Mouse (Mus musculus) frontal cortex, adult (tissue): ENCODE measurements around the gene Ltbp1.
"Not testable (repeated sequence)": the region's sequence is repeated elsewhere in the genome, so short reads cannot be mapped to it uniquely, and the experiment has no call there.

Experiments
- ATAC-seq: cut with Nextera tagmentation; 2 replicates; pipeline ENCODE4 v1.9.2; 2017; ENCODE audit warnings: mild to moderate bottlenecking, moderate library complexity, mixed read lengths; ENCODE audit not compliant: low TSS enrichment

Gene Ltbp1

DNA sequence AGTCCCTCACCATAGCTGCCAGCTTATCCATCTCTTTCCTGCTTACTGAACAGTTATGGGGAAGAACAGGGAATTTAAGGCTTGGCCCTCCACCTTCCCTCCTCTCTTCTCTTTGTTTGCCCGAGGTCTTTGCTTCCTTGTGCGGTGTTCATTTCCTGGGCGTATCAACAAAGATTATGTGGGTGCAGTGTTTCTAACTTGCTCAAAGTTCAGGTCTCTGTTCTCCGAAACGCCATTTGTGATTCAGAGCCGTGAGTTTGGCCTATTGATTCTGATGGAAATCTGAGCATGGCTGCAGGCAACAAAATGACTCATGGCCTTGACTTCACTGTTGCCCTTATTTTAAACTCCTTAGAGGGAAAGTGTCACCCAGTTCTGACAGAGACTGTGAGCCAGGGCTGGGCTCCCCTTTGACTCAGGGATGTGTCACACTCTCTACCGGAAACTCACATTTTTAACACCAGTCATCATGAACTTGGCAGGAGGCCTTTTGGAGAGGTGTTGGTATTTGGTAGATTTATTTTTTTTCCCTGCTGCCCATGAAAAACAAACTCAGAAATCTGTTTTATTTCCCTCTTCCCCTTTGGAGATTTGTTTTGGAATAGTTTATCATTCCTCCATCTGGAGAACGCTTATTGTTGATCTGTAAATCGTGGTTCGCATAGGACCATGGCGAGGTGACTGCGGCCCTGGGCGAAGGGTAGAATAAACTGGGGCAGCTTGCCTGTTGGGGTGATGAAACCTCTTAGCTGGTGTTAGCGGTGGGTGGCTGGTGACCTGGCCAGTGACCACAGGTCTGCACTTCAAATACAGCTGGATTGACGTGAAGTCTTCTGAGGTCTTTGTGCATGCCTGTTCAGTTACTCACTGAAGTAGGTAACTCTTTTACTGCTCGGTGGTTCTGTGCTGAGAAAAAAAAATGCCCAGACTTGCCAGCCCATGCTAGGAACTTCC lies 105.2 kb downstream of the Ltbp1 start:
- no peak for ATAC-seq

DNA sequence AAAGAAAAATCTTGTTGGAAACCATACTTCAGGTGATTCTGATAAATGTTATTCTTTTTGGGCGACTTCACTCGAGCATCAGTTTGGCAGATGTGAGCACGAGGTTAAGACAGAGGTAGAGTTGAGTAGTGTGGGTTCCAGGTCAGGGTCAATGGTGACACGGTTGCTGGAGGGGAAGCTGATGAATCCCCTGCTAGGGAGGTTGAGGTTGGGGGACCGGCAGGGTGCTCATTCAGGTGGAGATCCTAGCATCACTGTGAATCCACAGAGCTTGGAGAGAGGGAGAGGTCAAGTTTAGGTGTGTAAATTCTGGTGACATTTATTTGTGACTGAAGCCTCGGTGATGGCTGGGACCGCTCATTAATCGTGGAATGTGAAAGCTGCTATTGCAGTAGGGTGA lies 110.2 kb downstream of the Ltbp1 start:
- no peak for ATAC-seq

DNA sequence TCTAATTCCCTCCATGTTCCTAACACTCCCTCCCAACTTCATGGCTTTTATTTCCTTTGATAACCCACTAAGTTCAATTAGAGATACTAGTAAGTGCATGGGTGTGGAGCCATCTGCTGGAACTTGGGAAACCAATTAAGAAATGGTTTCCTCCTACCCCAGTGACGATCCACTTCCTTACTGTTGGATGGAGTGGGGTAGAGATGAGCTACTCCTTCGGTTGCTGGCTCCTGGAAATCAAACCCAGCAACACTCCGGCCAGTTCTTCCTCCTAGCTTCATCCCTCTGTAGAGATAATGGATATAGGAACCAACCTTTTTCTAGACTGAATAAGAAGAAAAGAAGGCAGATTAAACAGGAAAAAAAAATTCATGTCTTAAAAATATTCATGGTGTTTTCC lies 113.5 kb downstream of the Ltbp1 start:
- no peak for ATAC-seq

- ATAC-seq: no peak
Observed at GRCm38 (mm10) chr17:75119422-75119821, 114.1 kb downstream of the Ltbp1 start.

DNA sequence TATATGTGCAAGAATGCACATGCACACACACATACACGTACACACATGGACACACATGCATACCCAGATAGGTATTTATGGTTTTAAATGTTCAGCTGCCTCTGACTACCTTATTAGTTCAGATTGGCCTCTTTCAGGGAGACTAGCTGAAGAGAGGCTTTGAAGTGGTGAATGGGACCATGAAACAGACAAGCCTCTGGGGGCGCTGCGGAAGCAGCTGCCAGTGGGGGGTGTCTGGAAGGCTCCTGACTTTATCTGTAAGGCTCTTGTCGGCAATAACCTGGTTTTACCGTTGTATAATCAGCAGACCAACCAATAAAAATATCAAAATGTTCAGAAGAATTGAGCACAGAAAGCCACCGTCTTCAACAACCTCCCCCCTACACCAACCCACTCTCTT lies 114.7 kb downstream of the Ltbp1 start:
- no peak for ATAC-seq

- ATAC-seq: 0 out of 2 replicates have a peak, but pooled peaks have one; percentile 20
Observed at GRCm38 (mm10) chr17:75122584-75123282, 117.4 kb downstream of the Ltbp1 start.

GRCm38 (mm10) chr17:75128337-75128935 lies 123.1 kb downstream of the Ltbp1 start:
- no peak for ATAC-seq

GRCm38 (mm10) chr17:75133983-75134382 lies 128.6 kb downstream of the Ltbp1 start:
- ATAC-seq: no peak

DNA sequence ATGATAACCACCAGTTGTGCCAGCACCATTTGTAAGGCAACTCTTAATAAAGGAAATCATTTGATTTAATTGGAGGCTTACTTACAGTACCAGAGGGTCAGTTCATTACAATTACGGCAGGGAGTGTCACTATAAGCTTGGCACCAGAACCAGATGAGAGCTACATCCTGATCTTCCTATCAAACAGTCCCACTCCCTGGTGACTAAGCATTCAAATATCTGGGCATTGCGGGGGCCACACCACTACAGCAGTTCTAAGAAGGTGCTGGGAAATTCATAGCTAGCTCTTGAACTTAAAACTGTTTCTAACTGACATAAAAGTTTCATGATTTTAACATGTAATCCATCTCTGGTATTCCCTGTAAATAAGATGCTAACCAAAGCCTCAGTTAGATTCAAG lies 134.4 kb downstream of the Ltbp1 start:
- no peak for ATAC-seq

DNA sequence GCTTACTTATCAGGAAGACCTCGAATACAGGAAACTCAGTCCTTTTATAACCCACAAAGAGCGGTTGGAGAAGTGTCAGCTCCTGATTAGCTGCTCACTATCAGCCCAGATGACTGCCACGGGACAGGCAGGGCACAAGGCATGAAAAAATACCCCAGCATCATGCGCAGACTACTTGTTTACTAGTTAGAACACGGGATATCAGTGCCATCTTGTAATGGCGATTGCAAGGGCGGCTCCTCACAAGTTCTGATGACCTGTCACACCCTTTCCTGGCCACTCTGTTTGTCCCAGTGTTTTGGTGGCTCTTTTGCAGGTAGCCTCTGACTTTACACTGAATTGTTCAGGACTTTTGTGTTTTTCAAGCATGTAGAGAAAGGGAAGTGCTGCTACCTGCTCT lies 137.5 kb downstream of the Ltbp1 start:
- ATAC-seq: not testable (repeated sequence)

DNA sequence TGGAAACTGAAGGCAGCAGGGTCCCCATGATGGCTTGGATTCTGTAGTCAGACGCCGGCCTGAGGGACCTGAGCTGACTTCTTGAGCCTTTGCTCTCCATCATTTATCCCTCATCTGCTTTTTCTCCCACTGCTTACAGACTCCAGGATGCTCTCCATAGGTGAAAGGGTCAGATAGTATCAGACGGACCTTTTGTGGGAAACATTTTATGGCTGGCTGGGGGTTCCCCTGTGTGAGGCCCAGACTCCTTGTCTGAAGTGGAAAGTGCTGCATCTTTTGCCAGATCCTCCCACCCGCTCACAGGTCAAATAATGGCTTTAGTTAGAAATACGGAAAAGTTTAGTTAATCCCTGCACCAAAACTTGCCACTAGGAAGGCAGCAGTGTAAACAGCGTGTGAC lies 138.6 kb downstream of the Ltbp1 start:
- ATAC-seq: no peak

- no peak for ATAC-seq
Observed at GRCm38 (mm10) chr17:75147218-75147617, 141.8 kb downstream of the Ltbp1 start.

DNA sequence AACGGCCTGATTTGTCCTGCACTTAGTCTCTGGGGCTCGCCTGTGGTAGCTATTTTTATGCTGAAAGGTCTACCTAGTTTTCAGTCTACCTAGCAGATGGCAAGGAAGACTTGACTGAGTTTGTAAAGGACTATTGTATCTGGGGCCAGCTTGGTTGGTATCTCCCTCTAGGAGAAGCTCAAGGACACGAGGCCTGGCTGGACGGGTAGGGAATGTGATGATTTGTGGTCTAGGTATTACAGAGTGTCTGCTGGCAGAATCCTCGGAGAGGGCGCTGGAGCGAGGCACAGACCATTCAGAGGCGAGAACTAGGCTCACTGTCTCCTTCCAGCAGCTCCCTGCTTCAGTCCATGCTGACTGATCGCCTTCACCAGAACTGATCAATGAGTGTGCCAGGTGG lies 146.4 kb downstream of the Ltbp1 start:
- peak; percentile 63 for ATAC-seq

DNA sequence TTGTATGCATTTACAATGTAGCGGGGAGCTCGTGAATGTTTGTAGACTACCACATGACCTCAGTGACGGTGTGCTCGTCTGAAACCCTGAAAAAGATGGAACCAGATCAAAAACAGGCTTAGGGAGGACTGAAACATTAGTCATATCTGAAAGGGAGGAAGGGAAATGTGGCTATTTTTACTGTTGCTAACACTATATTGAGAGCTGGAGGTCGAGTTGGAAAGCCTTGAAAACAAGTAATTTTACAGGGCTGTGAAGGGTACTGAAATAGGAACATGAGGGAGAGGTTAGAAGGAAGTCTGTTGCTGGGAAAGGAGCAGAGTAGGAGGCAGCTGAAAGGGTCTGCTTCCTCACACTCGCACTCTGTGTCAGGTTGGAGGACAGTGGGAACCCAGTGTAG lies 147.7 kb downstream of the Ltbp1 start:
- ATAC-seq: peak; percentile 65

- ATAC-seq: peak; percentile 72
Observed at GRCm38 (mm10) chr17:75158385-75158784, 153.0 kb downstream of the Ltbp1 start.

- no peak for ATAC-seq
Observed at GRCm38 (mm10) chr17:75159066-75159787, 153.9 kb downstream of the Ltbp1 start.

DNA sequence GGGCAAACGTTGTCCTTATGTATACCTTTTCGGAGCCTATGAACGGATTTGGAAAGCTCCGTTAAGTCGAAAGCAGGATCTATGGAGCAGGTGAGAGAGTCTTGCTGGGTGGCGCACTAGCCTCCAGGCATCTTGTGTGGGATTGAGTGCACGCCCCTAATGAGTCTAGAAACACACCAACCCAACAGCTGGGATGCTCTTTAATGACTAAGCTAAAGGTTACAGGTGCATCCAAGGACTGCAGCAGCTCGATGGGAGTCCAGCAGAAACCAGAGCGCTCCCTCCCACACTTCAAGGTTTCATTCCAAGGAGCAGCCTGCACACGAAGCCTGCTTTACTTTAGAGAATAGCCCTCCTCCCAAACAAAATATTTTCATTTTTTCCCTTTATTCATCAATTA lies 155.7 kb downstream of the Ltbp1 start:
- ATAC-seq: no peak

DNA sequence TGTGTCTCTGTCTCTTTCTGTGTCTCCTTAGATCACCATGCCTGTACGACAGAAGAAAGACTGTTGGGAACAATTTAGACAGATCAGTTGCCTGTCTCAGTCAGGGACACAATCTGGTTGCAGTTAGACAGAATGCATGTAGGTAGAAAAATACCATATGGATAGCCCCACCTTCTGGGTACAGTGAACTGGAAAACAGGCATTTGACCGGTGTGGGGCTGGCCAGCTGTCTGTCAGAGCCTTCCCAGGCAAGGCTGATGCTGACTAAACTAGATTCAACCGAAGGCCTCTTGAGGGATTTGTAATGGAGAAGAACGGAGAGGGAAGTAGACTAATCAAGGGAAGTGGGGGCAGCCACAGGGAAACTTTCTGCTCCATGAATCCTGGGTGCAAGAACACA lies 156.6 kb downstream of the Ltbp1 start:
- no peak for ATAC-seq

GRCm38 (mm10) chr17:75164566-75164965 lies 159.2 kb downstream of the Ltbp1 start:
- ATAC-seq: no peak

DNA sequence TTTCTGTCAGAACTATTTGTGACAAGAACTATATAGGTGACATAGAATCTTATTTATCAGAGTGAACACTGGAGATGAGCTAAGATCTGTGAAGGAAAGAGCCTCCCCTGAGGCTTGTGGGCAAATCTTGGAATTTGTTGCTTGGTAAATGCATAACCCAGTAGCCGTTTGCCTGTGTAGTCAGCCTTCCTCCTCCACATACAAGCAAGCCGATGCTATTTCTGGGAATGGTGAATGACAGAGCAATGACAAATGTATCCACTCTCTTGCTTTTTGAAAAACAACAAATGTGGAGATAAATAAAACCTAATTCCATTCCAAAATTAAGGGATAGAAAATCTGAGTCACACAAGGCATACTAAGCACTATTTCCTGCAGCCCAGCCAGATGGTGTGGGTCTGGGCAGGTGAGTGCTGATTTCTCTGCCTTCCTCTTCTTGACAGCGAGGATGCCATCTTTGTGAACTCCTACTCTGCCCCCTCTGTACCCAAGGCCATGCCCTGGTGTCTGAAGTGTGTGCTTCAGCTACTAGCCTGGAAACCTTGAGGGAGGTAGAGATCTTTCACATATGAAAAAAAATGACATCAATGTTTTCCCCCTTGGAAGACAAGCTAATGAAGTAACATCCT lies 163.3 kb downstream of the Ltbp1 start:
- peak; percentile 95 for ATAC-seq

DNA sequence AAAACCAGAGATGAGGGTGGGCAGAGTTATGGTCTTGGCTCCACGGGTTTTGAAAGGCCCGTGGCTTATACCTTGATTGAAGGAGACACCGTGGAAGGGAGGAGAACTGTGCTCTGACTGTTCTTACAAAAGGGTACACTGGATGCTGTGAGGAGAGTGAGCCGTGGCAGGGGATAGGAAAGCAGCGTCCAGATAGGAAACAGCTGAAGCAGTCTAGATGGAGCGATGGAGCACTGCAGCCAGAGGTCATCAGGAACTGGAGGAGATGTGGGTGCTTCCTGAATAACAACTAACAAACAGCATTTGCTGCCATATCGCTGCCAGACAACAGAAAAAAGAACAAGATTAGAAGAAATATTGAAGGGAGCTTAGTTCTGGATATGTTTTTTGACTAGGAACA lies 166.3 kb downstream of the Ltbp1 start:
- no peak for ATAC-seq
